Mouse (Mus musculus): ENCODE data around the gene Thpo.

The Thpo gene

DNA sequence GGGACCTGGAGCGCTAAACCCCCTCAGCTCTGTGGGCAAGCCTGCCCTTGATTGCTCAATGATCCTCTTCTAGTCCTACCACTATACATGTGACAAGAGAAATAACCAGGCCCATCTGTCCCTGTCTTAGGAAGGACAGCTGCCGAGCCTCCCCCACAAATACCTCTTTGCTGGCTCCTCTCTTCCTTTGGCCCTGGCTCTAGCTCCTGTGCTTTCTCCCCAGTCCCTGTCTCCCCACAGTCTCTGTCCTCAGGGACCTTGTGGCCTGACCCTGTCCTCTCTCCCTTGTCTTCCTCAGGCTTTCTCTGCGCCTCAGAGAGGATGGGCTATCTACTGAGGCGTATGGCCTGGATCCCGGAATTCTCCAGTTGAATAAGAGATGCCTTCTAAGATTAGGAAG is 2.6 kb downstream of the Thpo start:
- in situ Hi-C loops (cut with MboI; ENCODE audit: low pct_unique_long_range_greater_than_20kb in 1 of 2, low sequenced_read_pairs in 2 of 2, unreplicated experiment in 1 of 2), result no loop called here

DNA sequence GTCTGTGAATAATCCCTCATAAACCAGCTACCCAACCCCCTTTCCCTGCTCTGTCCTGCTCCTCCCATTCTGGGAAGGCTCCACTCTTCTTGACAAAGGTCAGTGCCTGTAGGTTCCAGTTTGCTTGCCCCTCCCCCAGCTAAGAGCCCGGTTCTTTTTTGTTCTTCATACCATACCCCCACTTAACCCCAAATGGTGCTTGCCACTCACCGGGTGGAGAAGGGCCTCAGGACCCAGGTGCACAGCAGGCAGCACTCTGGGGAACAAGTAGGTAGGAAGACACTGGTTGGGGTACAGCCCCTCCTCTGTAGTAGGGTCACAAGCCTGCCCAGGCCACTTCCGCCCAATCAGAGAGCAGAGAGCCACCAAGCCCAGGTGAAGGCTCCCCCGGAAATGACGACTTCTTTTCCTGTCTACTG is 4.0 kb downstream of the Thpo start:
- in situ Hi-C loops (cut with MboI; ENCODE audit: low pct_unique_long_range_greater_than_20kb in 1 of 2, low sequenced_read_pairs in 2 of 2, unreplicated experiment in 1 of 2), result no loop called here

DNA sequence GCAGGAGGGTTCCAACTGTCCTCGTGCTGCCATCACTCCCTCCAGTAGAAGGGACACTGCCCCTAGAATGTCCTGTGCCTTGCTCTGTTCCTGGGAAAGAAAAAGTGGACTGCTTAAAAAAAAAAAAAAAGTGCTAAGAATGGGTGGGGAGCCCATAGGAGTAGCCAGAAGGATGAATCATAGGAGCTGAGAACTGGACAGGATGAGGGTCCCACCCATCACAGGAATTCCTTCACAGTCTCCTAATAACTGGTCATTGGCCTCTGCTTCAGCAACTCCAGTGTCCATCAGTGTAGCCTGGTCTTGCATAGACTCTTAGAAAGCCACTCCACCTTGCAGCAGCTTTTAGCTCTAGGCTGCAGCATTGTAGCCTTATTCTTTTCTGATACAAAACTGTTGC is 7.9 kb downstream of the Thpo start:
- in situ Hi-C loops (cut with MboI; ENCODE audit: low pct_unique_long_range_greater_than_20kb in 1 of 2, low sequenced_read_pairs in 2 of 2, unreplicated experiment in 1 of 2), result no loop called here

DNA sequence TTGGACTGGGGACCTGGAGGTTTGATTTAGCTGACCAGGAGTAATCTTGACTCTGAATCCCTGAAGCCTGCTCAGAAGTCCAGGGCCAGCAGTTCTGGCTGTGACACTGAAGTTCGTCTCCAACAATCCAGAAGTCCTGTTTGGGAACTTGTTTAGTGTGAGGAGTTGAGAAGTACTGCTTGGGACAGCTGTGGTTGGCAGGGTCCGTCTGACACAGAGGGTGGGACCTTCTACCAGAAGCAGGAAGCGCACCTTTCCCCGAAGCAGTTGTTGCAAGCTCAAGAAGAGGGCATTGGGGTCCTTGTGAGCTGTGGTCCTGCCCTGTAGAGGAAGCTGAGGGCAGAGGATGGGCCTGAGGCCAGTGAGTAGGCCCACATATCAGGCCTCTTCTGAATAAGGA is 8.6 kb downstream of the Thpo start:
- in situ Hi-C loops (cut with MboI; ENCODE audit: low pct_unique_long_range_greater_than_20kb in 1 of 2, low sequenced_read_pairs in 2 of 2, unreplicated experiment in 1 of 2), result no loop called here

DNA sequence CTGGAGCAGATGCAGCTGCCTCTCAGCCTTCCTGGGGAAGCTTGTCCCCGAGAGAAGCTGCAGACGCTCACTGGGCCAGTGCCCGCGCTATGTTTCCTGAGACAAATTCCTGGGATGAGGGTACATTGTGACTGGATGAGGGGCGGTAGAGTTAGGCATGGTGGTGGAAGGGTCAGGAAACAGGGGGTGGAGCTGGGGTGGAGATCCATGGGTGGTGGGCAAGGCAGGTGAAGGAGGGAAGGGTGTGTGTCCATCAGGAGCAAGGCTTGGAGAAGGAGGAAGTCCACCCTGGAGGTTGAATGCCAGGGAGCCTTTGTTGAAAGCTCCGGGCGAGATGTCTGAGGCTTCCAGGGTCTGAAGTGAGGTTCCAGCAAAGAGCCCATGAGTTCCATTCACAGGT is 9.0 kb downstream of the Thpo start:
- in situ Hi-C loops (cut with MboI; ENCODE audit: low pct_unique_long_range_greater_than_20kb in 1 of 2, low sequenced_read_pairs in 2 of 2, unreplicated experiment in 1 of 2), result no loop called here

DNA sequence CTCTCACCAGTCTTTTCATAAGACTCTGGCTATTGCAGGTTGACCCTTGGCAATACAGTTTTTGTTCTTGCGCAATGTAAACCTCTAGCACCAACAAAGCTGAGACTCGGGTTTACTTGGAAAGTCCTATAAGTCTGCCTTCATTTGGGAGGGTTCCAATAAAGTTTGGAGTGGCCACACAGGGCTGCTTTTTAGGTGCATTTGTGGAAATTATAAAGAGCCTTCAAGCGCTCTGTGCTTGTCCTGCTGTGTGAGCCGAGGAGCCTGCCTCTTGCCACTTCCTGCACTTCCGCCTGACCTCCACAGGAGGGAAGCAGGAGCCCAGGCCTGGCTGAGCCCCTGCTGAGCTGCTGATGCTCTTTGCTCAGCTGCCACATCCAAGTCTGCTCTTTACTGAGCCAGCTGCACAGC is 10.0 kb downstream of the Thpo start:
- in situ Hi-C loops (cut with MboI; ENCODE audit: low pct_unique_long_range_greater_than_20kb in 1 of 2, low sequenced_read_pairs in 2 of 2, unreplicated experiment in 1 of 2), result loop anchor here (5.0 kb wide), 1 partner anchor 38 kb away; no protein-coding TSS in a partner anchor

DNA sequence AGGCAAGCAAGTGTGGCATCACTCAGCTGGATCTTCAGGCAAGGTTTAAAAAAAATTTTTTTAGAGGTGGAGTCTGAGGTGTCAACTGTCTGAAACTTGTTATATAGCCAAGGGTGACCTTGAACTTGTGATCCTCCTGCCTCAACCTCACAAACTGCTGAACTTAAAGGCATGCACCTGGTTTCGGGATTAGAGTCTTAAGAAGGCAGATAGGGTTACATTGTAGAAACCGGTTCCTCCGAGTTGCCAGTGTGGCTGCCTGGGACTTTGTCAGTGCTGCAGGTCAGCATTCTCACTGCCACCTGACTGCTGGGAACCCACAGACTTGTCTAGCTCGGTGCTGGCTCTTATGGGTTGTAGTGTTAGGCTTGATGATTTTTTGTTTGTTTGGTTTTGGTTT is 11.1 kb downstream of the Thpo start:
- in situ Hi-C loops (cut with MboI; ENCODE audit: low pct_unique_long_range_greater_than_20kb in 1 of 2, low sequenced_read_pairs in 2 of 2, unreplicated experiment in 1 of 2), result loop anchor here (5.0 kb wide), 1 partner anchor 39 kb away; no protein-coding TSS in a partner anchor

DNA sequence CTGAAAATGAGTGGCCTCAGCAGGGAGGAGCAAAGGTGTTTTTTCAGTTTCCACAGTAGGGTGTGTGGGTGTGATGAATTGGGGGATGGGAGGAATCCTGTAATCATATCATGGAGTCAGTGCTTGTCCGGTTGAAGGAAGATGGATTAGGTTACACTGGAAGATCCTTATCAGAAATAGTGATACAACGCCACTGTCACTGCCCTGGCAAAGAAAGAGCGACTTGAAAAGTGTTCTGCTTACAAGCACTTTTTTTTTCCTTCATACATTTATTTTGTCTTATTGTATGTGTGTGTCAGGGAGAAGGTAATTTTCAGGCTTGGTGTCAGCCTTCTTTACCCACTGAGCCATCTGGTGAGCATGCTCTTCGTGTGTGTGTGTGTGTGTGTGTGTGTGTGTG is 11.6 kb downstream of the Thpo start:
- in situ Hi-C loops (cut with MboI; ENCODE audit: low pct_unique_long_range_greater_than_20kb in 1 of 2, low sequenced_read_pairs in 2 of 2, unreplicated experiment in 1 of 2), result loop anchor here (5.0 kb wide), 1 partner anchor 40 kb away; no protein-coding TSS in a partner anchor

DNA sequence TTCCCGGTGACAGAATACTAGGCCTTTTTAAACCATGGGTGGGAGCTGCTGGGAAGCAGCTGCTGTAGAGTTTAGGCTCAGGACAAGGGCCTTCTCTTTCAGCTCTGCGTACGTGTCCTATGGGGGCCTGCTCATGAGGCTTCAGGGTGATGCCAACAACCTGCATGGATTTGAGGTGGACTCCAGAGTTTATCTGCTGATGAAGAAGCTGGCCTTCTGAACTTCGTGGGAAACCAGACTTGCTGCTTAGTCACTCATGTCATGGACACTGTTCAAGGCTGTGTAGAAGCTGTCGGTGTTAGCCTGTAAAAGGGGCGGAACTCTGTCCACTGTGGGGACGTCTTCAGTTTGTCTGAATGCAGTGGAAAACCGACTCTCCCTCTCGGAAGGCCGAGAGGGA is 12.5 kb downstream of the Thpo start:
- in situ Hi-C loops (cut with MboI; ENCODE audit: low pct_unique_long_range_greater_than_20kb in 1 of 2, low sequenced_read_pairs in 2 of 2, unreplicated experiment in 1 of 2), result loop anchor here (5.0 kb wide), 1 partner anchor 40 kb away; no protein-coding TSS in a partner anchor

DNA sequence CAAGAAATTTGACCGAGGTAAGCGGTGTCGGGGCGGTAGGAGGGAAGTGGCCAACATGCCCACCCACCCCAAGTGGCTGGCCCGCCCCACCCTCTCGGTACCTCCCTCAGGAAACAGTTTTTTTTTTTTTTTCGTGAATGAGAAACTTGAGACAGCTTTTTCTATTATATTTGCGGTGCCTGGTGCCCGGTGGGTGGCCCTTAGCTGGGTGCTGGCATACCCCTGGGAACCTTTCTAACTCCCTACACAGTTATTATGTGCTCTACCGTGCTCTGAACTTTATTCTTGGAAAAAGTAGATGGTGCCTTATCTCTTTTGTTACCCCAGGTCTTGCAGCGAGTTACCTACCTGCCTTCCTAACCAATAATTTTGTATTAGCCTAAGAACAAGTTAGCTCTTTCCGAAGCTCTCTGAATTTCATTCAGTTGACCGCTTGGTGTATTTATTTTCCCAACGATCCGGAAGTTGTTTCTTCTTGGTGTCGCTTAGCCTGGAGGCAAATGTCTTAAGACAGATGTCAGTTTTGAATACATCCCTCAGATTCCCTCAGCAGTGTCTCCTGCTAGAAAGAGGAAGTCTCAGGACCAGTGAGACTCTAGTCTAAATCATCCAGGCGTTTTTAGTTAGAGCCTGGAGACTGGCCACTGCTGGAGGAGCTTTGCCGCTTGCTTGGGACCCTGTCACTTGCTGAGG is 16.2 kb downstream of the Thpo start:
- in situ Hi-C loops (cut with MboI; ENCODE audit: low pct_unique_long_range_greater_than_20kb in 1 of 2, low sequenced_read_pairs in 2 of 2, unreplicated experiment in 1 of 2), result no loop called here

DNA sequence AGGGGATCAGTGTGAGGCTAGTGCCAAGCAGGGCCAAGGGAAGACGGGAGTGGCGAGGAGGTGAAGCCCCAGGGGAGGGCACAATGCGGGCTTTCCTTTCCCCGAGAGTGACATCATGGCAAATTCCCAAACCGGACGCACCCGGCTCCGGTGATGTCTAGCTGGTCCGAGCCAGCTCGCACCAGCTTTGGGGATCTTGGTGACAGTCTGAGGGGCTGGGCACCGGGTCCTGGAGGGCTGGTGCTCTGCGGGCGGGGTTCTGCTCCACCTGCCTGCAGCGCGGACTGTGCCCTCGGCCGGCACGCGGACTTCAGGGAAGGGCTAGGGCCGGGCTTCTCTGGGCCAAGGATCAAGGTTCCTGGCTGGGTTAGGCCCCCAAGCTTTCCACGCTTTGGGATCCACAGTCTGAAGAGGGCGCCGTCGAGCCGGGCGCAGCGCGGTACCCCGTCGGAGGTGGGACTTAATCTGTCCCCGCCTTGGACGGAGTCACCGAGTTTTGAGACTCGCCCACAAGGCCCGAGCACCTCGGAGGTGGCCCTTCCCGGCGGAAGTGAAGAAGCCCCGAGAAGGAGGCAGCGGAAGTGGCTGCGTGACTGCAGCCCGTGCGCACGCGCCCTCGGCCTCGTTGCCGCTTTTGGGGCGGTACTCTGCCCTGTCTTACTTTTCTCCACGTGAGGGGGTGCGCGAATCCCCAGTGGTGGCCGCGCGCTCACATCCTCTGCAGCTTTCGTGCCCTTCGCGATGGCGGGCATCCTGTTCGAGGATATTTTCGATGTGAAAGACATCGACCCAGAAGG is 16.9 kb downstream of the Thpo start, which contains the start of the genes Polr2h and Clcn2:
Gene Polr2h (plus strand): TSS at position 485 of the 797 bp plus-strand sequence.
Gene Clcn2 (minus strand): TSS at position 566 of the 797 bp plus-strand sequence.
- in situ Hi-C loops (cut with MboI; ENCODE audit: low pct_unique_long_range_greater_than_20kb in 1 of 2, low sequenced_read_pairs in 2 of 2, unreplicated experiment in 1 of 2), result no loop called here

DNA sequence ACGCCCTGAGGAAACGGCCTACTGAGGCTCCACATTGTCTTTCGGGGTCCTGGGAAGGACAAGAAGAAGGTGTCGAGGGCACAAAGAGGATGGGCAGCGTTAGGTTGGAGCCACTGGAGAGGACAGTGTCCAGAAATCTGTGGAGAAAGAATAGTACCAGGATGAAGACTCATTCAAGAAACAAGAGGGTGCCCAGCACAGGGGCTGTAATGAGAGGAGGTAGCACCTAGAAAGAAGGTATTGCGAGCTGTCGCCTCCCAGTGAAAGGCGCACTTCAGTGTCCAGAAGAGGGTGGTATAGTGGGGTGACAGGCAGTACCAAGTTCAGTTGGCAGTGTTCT is 17.5 kb downstream of the Thpo start:
- in situ Hi-C loops (cut with MboI; ENCODE audit: low pct_unique_long_range_greater_than_20kb in 1 of 2, low sequenced_read_pairs in 2 of 2, unreplicated experiment in 1 of 2), result no loop called here

DNA sequence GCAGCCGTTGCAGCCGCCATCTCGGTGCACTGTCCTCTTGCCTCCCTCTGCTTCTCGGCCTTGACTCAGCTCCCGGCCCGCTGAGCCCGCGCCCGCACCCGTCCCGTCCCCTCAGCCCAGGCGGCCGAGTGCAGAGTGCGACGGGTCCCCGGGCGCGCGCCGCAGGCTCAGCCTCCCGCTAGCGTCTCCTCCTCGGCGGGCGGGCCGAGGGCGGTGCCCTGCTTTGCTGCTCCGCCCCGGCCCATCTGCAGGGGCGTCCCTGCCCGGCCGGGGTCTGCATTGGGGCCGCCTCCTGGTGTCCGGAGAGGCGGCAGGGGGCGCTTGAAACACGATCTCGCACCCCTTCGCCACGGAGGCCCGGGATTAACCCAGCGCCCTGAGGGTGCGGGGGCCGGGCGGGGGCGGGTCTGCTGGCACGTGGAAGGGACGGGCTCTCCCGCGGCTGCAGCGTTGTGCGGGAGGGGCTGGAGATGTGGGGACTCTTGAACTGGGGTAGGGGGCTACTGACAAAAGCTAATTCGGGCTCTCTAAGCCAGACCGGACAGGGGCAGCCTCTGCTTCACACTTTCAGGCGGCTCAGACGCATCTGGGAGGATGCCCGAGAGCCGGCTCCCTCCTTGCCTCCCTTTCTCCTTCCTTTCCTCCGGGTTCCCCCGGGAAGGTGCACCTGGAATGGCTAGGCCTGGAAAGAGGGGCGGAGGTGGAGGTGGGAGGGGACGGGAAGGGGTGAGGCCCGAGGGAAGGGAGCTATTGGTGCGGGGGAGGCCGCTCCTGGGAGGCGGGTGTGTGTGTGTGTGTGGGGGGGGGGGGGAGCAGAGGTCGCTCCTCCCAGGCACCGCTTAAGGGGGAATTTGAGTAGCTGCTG is 18.1 kb downstream of the Thpo start:
- in situ Hi-C loops (cut with MboI; ENCODE audit: low pct_unique_long_range_greater_than_20kb in 1 of 2, low sequenced_read_pairs in 2 of 2, unreplicated experiment in 1 of 2), result no loop called here

DNA sequence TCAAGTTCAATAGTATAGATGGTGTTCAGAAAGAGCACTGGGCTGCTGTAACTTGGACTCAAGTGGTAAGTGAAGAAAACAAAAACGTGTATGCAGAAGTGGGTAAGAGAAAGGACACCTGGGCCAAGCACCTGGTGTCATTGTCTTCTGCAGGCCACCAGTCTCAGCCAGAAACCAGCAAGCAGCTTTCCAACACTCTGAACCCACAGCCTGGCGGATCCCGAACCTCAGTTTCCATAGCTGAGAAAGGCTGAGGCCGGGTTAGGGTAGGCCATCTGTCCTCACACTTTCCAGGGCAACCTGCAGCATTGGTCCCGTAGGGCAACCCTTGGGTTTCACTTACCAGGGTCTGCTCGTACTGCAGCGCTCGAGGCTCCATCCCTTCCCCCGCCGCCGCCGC is 18.7 kb downstream of the Thpo start:
- in situ Hi-C loops (cut with MboI; ENCODE audit: low pct_unique_long_range_greater_than_20kb in 1 of 2, low sequenced_read_pairs in 2 of 2, unreplicated experiment in 1 of 2), result no loop called here

DNA sequence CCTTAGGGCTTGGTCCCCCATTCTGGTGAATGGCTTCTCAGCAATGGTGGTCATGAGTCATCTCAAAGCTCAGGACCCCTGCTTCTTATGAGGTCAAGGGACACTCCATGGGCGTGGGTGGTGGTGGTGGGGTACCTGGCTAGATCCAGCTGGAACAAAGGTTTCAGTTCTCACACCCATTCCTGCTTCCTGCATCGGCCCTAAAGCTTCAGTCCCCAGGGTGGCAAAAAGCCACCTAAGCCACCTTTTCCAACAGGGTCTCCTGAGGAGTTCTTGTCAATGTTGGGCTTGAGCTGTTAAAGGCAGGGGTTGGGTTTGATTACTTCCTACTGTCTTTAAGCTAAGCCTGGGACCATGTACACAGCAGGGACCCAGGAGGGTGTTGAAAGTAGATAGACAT is 19.1 kb downstream of the Thpo start:
- in situ Hi-C loops (cut with MboI; ENCODE audit: low pct_unique_long_range_greater_than_20kb in 1 of 2, low sequenced_read_pairs in 2 of 2, unreplicated experiment in 1 of 2), result no loop called here

DNA sequence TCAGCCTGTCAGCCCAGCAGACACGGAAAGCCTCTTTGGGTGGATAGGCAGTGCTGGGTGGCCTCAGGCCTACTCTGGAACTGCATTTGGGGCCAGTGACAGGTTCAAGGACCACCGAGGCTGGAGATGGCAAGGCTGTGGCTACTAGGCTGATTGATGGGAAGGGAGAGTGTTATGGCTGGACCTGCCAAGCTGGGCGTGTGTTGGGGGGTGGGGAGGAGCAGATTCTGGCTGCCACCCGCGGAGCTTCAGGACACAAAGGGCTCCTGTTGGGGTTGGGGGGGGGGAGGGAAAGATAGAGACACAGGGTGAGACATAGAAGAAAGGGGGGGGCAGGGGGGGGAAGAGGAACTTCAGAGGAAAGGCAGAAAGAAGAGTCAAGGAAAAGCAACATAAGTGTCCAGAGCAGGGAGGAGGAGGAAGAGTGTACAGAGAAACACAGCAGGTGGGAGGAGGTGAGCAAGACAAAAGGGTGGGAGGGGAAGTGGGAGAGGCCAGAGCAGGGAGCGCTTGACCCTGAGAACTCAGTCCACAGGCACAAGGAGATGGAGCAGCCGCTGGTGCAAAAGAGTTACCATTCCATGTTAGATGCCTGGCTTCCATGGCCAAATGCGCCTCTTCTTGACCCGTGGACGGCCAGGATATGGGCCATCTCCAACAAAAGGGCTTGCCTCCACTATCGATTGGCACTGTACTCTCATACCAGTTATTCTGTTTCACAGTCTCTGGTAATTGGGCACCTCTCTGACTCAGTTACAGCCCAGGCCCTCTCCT is 19.8 kb downstream of the Thpo start:
- in situ Hi-C loops (cut with MboI; ENCODE audit: low pct_unique_long_range_greater_than_20kb in 1 of 2, low sequenced_read_pairs in 2 of 2, unreplicated experiment in 1 of 2), result no loop called here

DNA sequence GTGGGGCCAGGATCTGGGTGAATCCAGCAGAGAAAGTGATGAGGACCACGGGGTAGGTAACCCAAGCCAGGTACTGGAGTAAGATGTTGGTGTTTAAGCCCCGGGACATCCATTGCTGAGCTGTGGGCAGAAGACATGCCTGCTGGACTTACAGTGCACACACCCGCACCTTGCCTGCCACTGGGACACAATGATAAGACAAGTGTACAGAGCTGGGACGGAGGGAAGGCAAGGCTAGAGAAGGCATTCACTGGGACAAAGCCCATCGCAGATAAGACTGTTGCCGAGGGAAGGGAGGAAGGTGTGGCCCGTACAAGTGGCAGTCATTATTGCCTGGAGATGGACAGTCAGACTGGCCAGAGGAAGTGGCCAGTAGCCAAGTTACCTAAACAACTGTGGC is 21.4 kb downstream of the Thpo start:
- in situ Hi-C loops (cut with MboI; ENCODE audit: low pct_unique_long_range_greater_than_20kb in 1 of 2, low sequenced_read_pairs in 2 of 2, unreplicated experiment in 1 of 2), result no loop called here

DNA sequence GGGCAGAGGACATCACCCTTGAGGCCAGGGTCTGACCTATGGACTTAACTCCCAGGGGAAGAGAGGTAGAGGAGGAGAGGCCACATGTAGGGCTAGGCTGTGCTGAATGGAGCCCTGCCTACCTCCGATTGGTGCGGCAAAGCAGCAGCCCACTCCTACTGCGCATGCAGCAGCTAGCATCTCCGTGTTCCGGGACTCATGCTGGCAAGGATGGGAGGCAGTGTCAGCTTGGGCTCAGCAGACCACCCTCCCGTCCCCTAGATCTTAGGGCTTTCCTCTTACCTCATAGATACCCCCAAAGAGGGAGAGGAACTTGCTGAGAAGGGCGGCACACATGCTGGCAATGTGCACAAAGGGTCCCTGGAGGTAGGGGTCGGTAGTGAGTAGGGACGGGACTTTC is 22.1 kb downstream of the Thpo start:
- in situ Hi-C loops (cut with MboI; ENCODE audit: low pct_unique_long_range_greater_than_20kb in 1 of 2, low sequenced_read_pairs in 2 of 2, unreplicated experiment in 1 of 2), result no loop called here
